In genomic region chr7:12422855-12423254, GRCm38 (mm10) we compare ENCODE assay signal across 9 mouse cellular contexts. TPM values are rescaled to one million over a fixed set of nuclear protein-coding genes. Genes with fewer than 3 reads are reported as not detected.
A peak's percentile ranks its signal among the peaks of the same experiment; 100 is the strongest.
DNase-seq lines count a peak whose midpoint lies in the region; ATAC-seq and TF ChIP-seq lines count a peak whose summit lies in the region.
"Had no signal": no experiment of that assay in that cellular context is flagged by ENCODE, and none has a peak within 500 bp of the region (broad histone marks: within the 10 kb centered on the region; RNA-seq: fewer than 3 reads in every experiment).

No protein-coding gene starts in this region.

- H3K27me3 ChIP-seq in heart, adult 2 months (ENCODE audit: control insufficient read depth, insufficient read depth, low read length), result no peaks in the 10 kb centered on the region
- no peaks in the 10 kb centered on the region for H3K27me3 ChIP-seq in spleen, adult 2 months (ENCODE audit: control insufficient read depth, insufficient read depth, low read length)
- H3K27me3 ChIP-seq in liver, embryonic 14.5 days (ENCODE audit: control insufficient read depth, insufficient read depth, low read length), result no peaks in the 10 kb centered on the region
- no peaks in the 10 kb centered on the region for H3K27me3 ChIP-seq in stomach, postnatal 0 days (ENCODE audit: control insufficient read depth, insufficient read depth, low read length)

- no peaks in the 10 kb centered on the region for H3K9me3 ChIP-seq in liver, embryonic 14.5 days (ENCODE audit: control insufficient read depth, low read length)
- H3K9me3 ChIP-seq in stomach, postnatal 0 days (ENCODE audit: control insufficient read depth, low read length), result no peaks in the 10 kb centered on the region

- TF ChIP-seq EP300 in heart, adult 2 months (IDR thresholded peaks at IDR 0.05; ENCODE audit: insufficient read depth, low read depth, low read length), result no peak
- no peak for TF ChIP-seq EP300 in liver, embryonic 14.5 days (IDR thresholded peaks at IDR 0.05; ENCODE audit: low read depth)
- no peak for TF ChIP-seq EP300 in stomach, postnatal 0 days (optimal IDR thresholded peaks at IDR 0.05)

- TF ChIP-seq CTCF in heart, adult 2 months (IDR thresholded peaks at IDR 0.05), result no peak
- no peak for TF ChIP-seq CTCF in spleen, adult 2 months (IDR thresholded peaks at IDR 0.05; ENCODE audit: extremely low read depth, insufficient read depth, insufficient read length, insufficient replicate concordance)
- no peak for TF ChIP-seq CTCF in liver, embryonic 14.5 days (IDR thresholded peaks at IDR 0.05; ENCODE audit: low read depth)
- TF ChIP-seq CTCF in stomach, postnatal 0 days (IDR thresholded peaks at IDR 0.05; ENCODE audit: low read depth), result no peak

- no peak for DNase-seq in heart, adult 2 months
- DNase-seq in heart, adult 11 months, result no peak
- DNase-seq in spleen, adult 2 months (ENCODE audit: low read depth in 1 of 2, low spot score in 2 of 2), result no peak
- DNase-seq in spleen, postnatal 36 days (ENCODE audit: low spot score in 2 of 2), result no peak
- DNase-seq in liver, embryonic 14.5 days (ENCODE audit: low read depth in 3 of 3, low spot score in 3 of 3), result no peak
- no peak for DNase-seq in stomach, postnatal 0 days (ENCODE audit: low spot score)
- no peak for DNase-seq in cerebellum, postnatal 36 days
- no peak for DNase-seq in T-cell, adult 2 months (ENCODE audit: low spot score)

- ATAC-seq in liver, embryonic 14.5 days (ENCODE audit: insufficient read depth), result no peak
- ATAC-seq in stomach, postnatal 0 days (ENCODE audit: low FRiP score, low TSS enrichment), result no peak

- no peaks in the 10 kb centered on the region for H3K36me3 ChIP-seq in heart, adult 2 months (ENCODE audit: control insufficient read depth, insufficient read depth, low read length)
- no peaks in the 10 kb centered on the region for H3K36me3 ChIP-seq in spleen, adult 2 months (ENCODE audit: control insufficient read depth, insufficient read depth, low read length)
- H3K36me3 ChIP-seq in liver, embryonic 14.5 days (replicated peaks; ENCODE audit: control insufficient read depth, insufficient read depth, low read depth), result no peaks in the 10 kb centered on the region
- H3K36me3 ChIP-seq in stomach, postnatal 0 days (ENCODE audit: control insufficient read depth, insufficient read depth, low read length), result no peaks in the 10 kb centered on the region; the same call in 1 of the 2 replicates

- no peak overlapping the region for H3K9ac ChIP-seq in heart, adult 2 months (ENCODE audit: low read depth, low read length)
- H3K9ac ChIP-seq in liver, embryonic 14.5 days (replicated peaks), result no peak overlapping the region
- H3K9ac ChIP-seq in stomach, postnatal 0 days (ENCODE audit: low read length), result no peak overlapping the region; the same call in 1 of the 2 replicates

- 53% methylated on average over 3 of the region's 3 CpGs for WGBS in heart, adult 2 months
- 70% methylated on average over 3 of the region's 3 CpGs for WGBS in spleen, adult 2 months
- 48% methylated on average over 3 of the region's 3 CpGs for WGBS in liver, embryonic 14.5 days (ENCODE audit: insufficient replicate concordance)
- 57% methylated on average over 3 of the region's 3 CpGs for WGBS in stomach, postnatal 0 days

- no peak overlapping the region for H3K27ac ChIP-seq in heart, adult 2 months
- no peak overlapping the region for H3K27ac ChIP-seq in spleen, adult 2 months (ENCODE audit: insufficient read depth, low read length)
- no peak overlapping the region for H3K27ac ChIP-seq in liver, embryonic 14.5 days
- H3K27ac ChIP-seq in stomach, postnatal 0 days (replicated peaks), result no peak overlapping the region

- TF ChIP-seq POLR2A in heart, adult 2 months (IDR thresholded peaks at IDR 0.05; ENCODE audit: insufficient read depth, low read depth, low read length), result no peak
- TF ChIP-seq POLR2A in spleen, adult 2 months (IDR thresholded peaks at IDR 0.05; ENCODE audit: low read depth, low read length), result no peak

- peak overlapping the region; percentile 68 for H3K4me2 ChIP-seq in liver, embryonic 14.5 days (ENCODE audit: low read depth)
- H3K4me2 ChIP-seq in stomach, postnatal 0 days (replicated peaks; ENCODE audit: low read depth), result peak overlapping the region; percentile 58; the same call in 1 of the 2 replicates

- H3K79me2 ChIP-seq in heart, adult 2 months (replicated peaks; ENCODE audit: control insufficient read depth, insufficient read depth, low read length), result no peaks in the 10 kb centered on the region; the same call in 1 of the 2 replicates

- H3K4me1 ChIP-seq in heart, adult 2 months (ENCODE audit: control insufficient read depth, insufficient read depth, low read length), result no peaks in the 10 kb centered on the region
- H3K4me1 ChIP-seq in spleen, adult 2 months (ENCODE audit: control insufficient read depth, insufficient read depth, insufficient read length), result no peaks in the 10 kb centered on the region
- H3K4me1 ChIP-seq in liver, embryonic 14.5 days (replicated peaks; ENCODE audit: control insufficient read depth in 2 of 2, insufficient read depth in 2 of 2, low read length in 1 of 2), result peaks cover 0 to 3% of the 10 kb centered on the region in 2 experiments; a peak in 1 of 4 replicates
- H3K4me1 ChIP-seq in stomach, postnatal 0 days (replicated peaks; ENCODE audit: control insufficient read depth, insufficient read depth), result no peaks in the 10 kb centered on the region

- H3K4me3 ChIP-seq in heart, adult 2 months, result peak overlapping the region; percentile 54
- H3K4me3 ChIP-seq in spleen, adult 2 months (ENCODE audit: extremely low read depth, insufficient read depth, insufficient read length), result peak overlapping the region; percentile 78; the same call in 1 of the 2 replicates
- peak overlapping the region; percentile 54 to 91; a peak in 3 of 4 replicates for H3K4me3 ChIP-seq in liver, embryonic 14.5 days (ENCODE audit: insufficient read depth in 1 of 2, low read depth in 2 of 2, low read length in 2 of 2)
- H3K4me3 ChIP-seq in stomach, postnatal 0 days (ENCODE audit: low read depth, low read length), result peak overlapping the region; percentile 55

- intact Hi-C loops in heart, adult 2 months (cut with DNase I), result loop anchor here (2.0 kb wide), 1 partner anchor 56 kb away; the partner anchor contains the start of gene Zfp606

RNA-seq across cellular contexts. Expression of gene Zfp551, which starts 0.3 kb away (rescaled TPM):
- 1 to 10 TPM; 1.4 to 1.8 TPM for total RNA-seq in heart, adult 2 months (2021)
- 0.76 and 2.1 TPM in 2 replicates for polyA plus RNA-seq in heart, adult 2 months (2012; rRNA removed)
- 0.27 and 0.39 TPM in 2 replicates for polyA plus RNA-seq in spleen, adult 2 months (2012; rRNA removed)
- 0.28 and 0.35 TPM in 2 replicates for polyA plus RNA-seq in liver, embryonic 14.5 days (2012; rRNA removed)
- 0.55 and 1.1 TPM in 2 replicates for polyA plus RNA-seq in liver, embryonic 14.5 days (2014; fragmentation: Nextera tagmentation; extraction: Ambion mirVana)
- 1.8 TPM in 2 replicates for polyA plus RNA-seq in stomach, postnatal 0 days (2015; fragmentation: Nextera tagmentation; extraction: Ambion mirVana)

RNA-seq across cellular contexts. Expression of gene Vmn1r84, which starts 53.8 kb away (rescaled TPM):
- total RNA-seq in heart, adult 2 months (2021), result not detected
- polyA plus RNA-seq in heart, adult 2 months (2012; rRNA removed), result not detected in 2 replicates
- polyA plus RNA-seq in spleen, adult 2 months (2012; rRNA removed), result not detected in 2 replicates
- polyA plus RNA-seq in liver, embryonic 14.5 days (2012; rRNA removed), result not detected in 2 replicates
- not detected in 2 replicates for polyA plus RNA-seq in liver, embryonic 14.5 days (2014; fragmentation: Nextera tagmentation; extraction: Ambion mirVana)
- polyA plus RNA-seq in stomach, postnatal 0 days (2015; fragmentation: Nextera tagmentation; extraction: Ambion mirVana), result not detected in 2 replicates
- total RNA-seq: layer of hippocampus, postnatal 25 days had no signal

RNA-seq across cellular contexts. Expression of gene Zfp606, which starts 55.2 kb away (rescaled TPM):
- 1 to 10 TPM; 7.6 to 9.4 TPM for total RNA-seq in heart, adult 2 months (2021)
- 2.4 and 4.3 TPM in 2 replicates for polyA plus RNA-seq in heart, adult 2 months (2012; rRNA removed)
- polyA plus RNA-seq in spleen, adult 2 months (2012; rRNA removed), result 2.2 and 2.6 TPM in 2 replicates
- polyA plus RNA-seq in liver, embryonic 14.5 days (2012; rRNA removed), result 0.89 and 1.3 TPM in 2 replicates
- 3.3 and 3.6 TPM in 2 replicates for polyA plus RNA-seq in liver, embryonic 14.5 days (2014; fragmentation: Nextera tagmentation; extraction: Ambion mirVana)
- polyA plus RNA-seq in stomach, postnatal 0 days (2015; fragmentation: Nextera tagmentation; extraction: Ambion mirVana), result 5.4 and 5.7 TPM in 2 replicates
